Mouse (Mus musculus): ENCODE results near the gene Atp2b2. TPM values are rescaled to one million over a fixed set of nuclear protein-coding genes. Genes with fewer than 3 reads are reported as not detected.

Atp2b2 gene
- polyA plus RNA-seq, 1 experiment from 2014 or later, result 23.5 TPM

- no peak for DNase-seq
- Histone ChIP-seq H3K27me3 (ENCODE audit: control insufficient read depth, insufficient read depth, low read length) (no peaks in the 10 kb centered on the region), H3K9ac (replicated peaks; ENCODE audit: low read length) (no peak overlapping the region), H3K36me3 (ENCODE audit: control insufficient read depth, insufficient read depth, low read length) (no peaks in the 10 kb centered on the region), H3K9me3 (ENCODE audit: control insufficient read depth, low read length) (no peaks in the 10 kb centered on the region), H3K4me3 (replicated peaks; ENCODE audit: low read depth, low read length) (no peak overlapping the region), H3K4me2 (ENCODE audit: low read length) (no peak overlapping the region), H3K27ac (replicated peaks; ENCODE audit: low read depth, low read length) (no peak overlapping the region), H3K4me1 (ENCODE audit: control insufficient read depth, insufficient read depth, low read length) (no peaks in the 10 kb centered on the region)
- 80% methylated on average over 5 of the region's 5 CpGs for WGBS
- ATAC-seq (ENCODE audit: low FRiP score, low TSS enrichment), result no peak
These were observed 64.2 kb downstream of the Atp2b2 start for GRCm38 (mm10) chr6:113978091-113978650.

GRCm38 (mm10) chr6:113970900-113971299 lies 71.5 kb downstream of the Atp2b2 start:
- Histone ChIP-seq H3K27me3 (ENCODE audit: control insufficient read depth, insufficient read depth, low read length) (no peaks in the 10 kb centered on the region), H3K4me2 (ENCODE audit: low read length) (no peak overlapping the region)

DNA sequence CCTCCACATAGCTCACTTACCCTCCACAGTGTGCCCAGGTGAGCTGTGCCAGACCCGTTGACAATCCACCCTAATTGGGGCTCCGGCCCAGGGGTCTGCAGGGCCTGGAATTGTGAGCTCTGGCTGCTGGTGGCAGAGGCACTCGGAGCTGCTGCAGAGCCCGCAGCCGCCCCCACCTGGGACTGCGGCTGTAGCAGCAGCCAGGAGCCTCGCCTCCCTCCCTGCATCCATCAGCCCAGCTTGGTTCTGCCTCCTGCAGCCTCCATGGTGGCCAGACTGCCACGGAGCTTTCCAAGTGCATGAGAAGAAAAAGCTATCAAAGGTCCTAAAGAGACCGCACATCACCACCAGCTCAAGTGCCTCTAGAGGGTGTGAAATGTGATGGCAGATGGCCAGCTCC lies 71.9 kb downstream of the Atp2b2 start:
- WGBS, result 54% methylated on average over 9 of the region's 9 CpGs
- H3K36me3 ChIP-seq (ENCODE audit: control insufficient read depth, insufficient read depth, low read length), result no peaks in the 10 kb centered on the region

More at GRCm38 (mm10) chr6:113970900-113971299, 71.5 kb downstream of the Atp2b2 start:
- Histone ChIP-seq H3K9ac (replicated peaks; ENCODE audit: low read length) (no peak overlapping the region), H3K4me1 (ENCODE audit: control insufficient read depth, insufficient read depth, low read length) (peaks cover 4% of the 10 kb centered on the region; the same call in 1 of the 2 replicates), H3K36me3 (ENCODE audit: control insufficient read depth, insufficient read depth, low read length) (no peaks in the 10 kb centered on the region), H3K4me3 (replicated peaks; ENCODE audit: low read depth, low read length) (no peak overlapping the region), H3K9me3 (ENCODE audit: control insufficient read depth, low read length) (no peaks in the 10 kb centered on the region), H3K27ac (replicated peaks; ENCODE audit: low read depth, low read length) (no peak overlapping the region)
- WGBS, result 82% methylated on average over 2 of the region's 2 CpGs
- DNase-seq (no peak), ATAC-seq (ENCODE audit: low FRiP score, low TSS enrichment) (no peak)

DNA sequence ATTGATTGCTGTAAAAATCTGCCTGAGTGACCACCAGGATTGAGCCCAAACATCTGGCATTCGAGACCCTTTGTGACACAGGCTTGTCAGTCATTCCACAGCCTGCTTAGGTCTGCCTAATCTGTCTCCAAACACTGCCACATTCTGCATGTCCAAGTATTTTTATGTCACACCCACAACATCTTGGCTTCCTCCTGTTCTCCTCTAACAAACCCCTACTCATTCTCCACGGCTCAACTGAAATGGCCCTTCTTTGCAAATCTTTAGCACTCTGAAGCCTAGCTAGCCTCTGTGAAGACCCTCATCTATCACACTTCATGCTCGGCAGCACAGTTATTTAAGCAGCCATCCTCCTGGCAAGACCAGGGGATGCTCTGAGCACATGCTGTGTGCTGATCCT lies 72.7 kb downstream of the Atp2b2 start:
- ATAC-seq (ENCODE audit: low FRiP score, low TSS enrichment) (no peak), DNase-seq (no peak)
- Histone ChIP-seq H3K9me3 (ENCODE audit: control insufficient read depth, low read length) (no peaks in the 10 kb centered on the region), H3K27ac (replicated peaks; ENCODE audit: low read depth, low read length) (no peak overlapping the region), H3K4me1 (ENCODE audit: control insufficient read depth, insufficient read depth, low read length) (peaks cover 4% of the 10 kb centered on the region; the same call in 1 of the 2 replicates), H3K9ac (replicated peaks; ENCODE audit: low read length) (no peak overlapping the region), H3K4me3 (replicated peaks; ENCODE audit: low read depth, low read length) (no peak overlapping the region), H3K27me3 (ENCODE audit: control insufficient read depth, insufficient read depth, low read length) (no peaks in the 10 kb centered on the region), H3K36me3 (ENCODE audit: control insufficient read depth, insufficient read depth, low read length) (no peaks in the 10 kb centered on the region), H3K4me2 (ENCODE audit: low read length) (no peak overlapping the region)
- WGBS, result 29% methylated on average over 3 of the region's 3 CpGs

More for the DNA sequence above, 71.9 kb downstream of the Atp2b2 start:
- H3K9me3 ChIP-seq (ENCODE audit: control insufficient read depth, low read length), result no peaks in the 10 kb centered on the region
- no peaks in the 10 kb centered on the region for H3K27me3 ChIP-seq (ENCODE audit: control insufficient read depth, insufficient read depth, low read length)
- no peak for DNase-seq
- no peak overlapping the region for H3K9ac ChIP-seq (replicated peaks; ENCODE audit: low read length)
- H3K4me1 ChIP-seq (ENCODE audit: control insufficient read depth, insufficient read depth, low read length), result peaks cover 4% of the 10 kb centered on the region; the same call in 1 of the 2 replicates
- no peak overlapping the region for H3K27ac ChIP-seq (replicated peaks; ENCODE audit: low read depth, low read length)
- no peak overlapping the region for H3K4me2 ChIP-seq (ENCODE audit: low read length)
- H3K4me3 ChIP-seq (replicated peaks; ENCODE audit: low read depth, low read length), result no peak overlapping the region
- ATAC-seq (ENCODE audit: low FRiP score, low TSS enrichment), result no peak

- no peaks in the 10 kb centered on the region for H3K36me3 ChIP-seq (ENCODE audit: control insufficient read depth, insufficient read depth, low read length)
- no peak overlapping the region for H3K4me3 ChIP-seq (replicated peaks; ENCODE audit: low read depth, low read length)
- peak; percentile 26 for DNase-seq
- no peak overlapping the region for H3K9ac ChIP-seq (replicated peaks; ENCODE audit: low read length)
- peaks cover 9% of the 10 kb centered on the region for H3K4me1 ChIP-seq (ENCODE audit: control insufficient read depth, insufficient read depth, low read length)
- H3K27me3 ChIP-seq (ENCODE audit: control insufficient read depth, insufficient read depth, low read length), result no peaks in the 10 kb centered on the region
- no peak for ATAC-seq (ENCODE audit: low FRiP score, low TSS enrichment)
- H3K4me2 ChIP-seq (ENCODE audit: low read length), result no peak overlapping the region
- H3K9me3 ChIP-seq (ENCODE audit: control insufficient read depth, low read length), result no peaks in the 10 kb centered on the region
- WGBS, result 11% methylated on average over 3 of the region's 3 CpGs
- no peak overlapping the region for H3K27ac ChIP-seq (replicated peaks; ENCODE audit: low read depth, low read length)
These were observed 79.6 kb downstream of the Atp2b2 start for GRCm38 (mm10) chr6:113962811-113963210.

- no peak overlapping the region for H3K4me3 ChIP-seq (replicated peaks; ENCODE audit: low read depth, low read length)
- peaks cover 12% of the 10 kb centered on the region for H3K4me1 ChIP-seq (ENCODE audit: control insufficient read depth, insufficient read depth, low read length)
- no peaks in the 10 kb centered on the region for H3K36me3 ChIP-seq (ENCODE audit: control insufficient read depth, insufficient read depth, low read length)
- no peak overlapping the region for H3K9ac ChIP-seq (replicated peaks; ENCODE audit: low read length)
- no peak overlapping the region for H3K4me2 ChIP-seq (ENCODE audit: low read length)
- no peak overlapping the region for H3K27ac ChIP-seq (replicated peaks; ENCODE audit: low read depth, low read length)
- no peaks in the 10 kb centered on the region for H3K27me3 ChIP-seq (ENCODE audit: control insufficient read depth, insufficient read depth, low read length)
- no peak for DNase-seq
- ATAC-seq (ENCODE audit: low FRiP score, low TSS enrichment), result no peak
- H3K9me3 ChIP-seq (ENCODE audit: control insufficient read depth, low read length), result no peaks in the 10 kb centered on the region
- 81% methylated on average over 2 of the region's 2 CpGs for WGBS
These were observed 80.8 kb downstream of the Atp2b2 start for GRCm38 (mm10) chr6:113961658-113962057.

GRCm38 (mm10) chr6:113959336-113959735 lies 83.1 kb downstream of the Atp2b2 start:
- H3K9ac ChIP-seq (replicated peaks; ENCODE audit: low read length), result no peak overlapping the region
- H3K4me3 ChIP-seq (replicated peaks; ENCODE audit: low read depth, low read length), result no peak overlapping the region
- no peaks in the 10 kb centered on the region for H3K9me3 ChIP-seq (ENCODE audit: control insufficient read depth, low read length)
- no peak overlapping the region for H3K4me2 ChIP-seq (ENCODE audit: low read length)
- no peaks in the 10 kb centered on the region for H3K36me3 ChIP-seq (ENCODE audit: control insufficient read depth, insufficient read depth, low read length)
- H3K4me1 ChIP-seq (ENCODE audit: control insufficient read depth, insufficient read depth, low read length), result peaks cover 7% of the 10 kb centered on the region; the same call in 1 of the 2 replicates
- ATAC-seq (ENCODE audit: low FRiP score, low TSS enrichment) (no peak), DNase-seq (no peak)
- WGBS, result 71% methylated on average over 1 of the region's 1 CpGs
- no peaks in the 10 kb centered on the region for H3K27me3 ChIP-seq (ENCODE audit: control insufficient read depth, insufficient read depth, low read length)
- H3K27ac ChIP-seq (replicated peaks; ENCODE audit: low read depth, low read length), result no peak overlapping the region

- H3K27ac ChIP-seq (replicated peaks; ENCODE audit: low read depth, low read length), result no peak overlapping the region
- DNase-seq, result no peak
- H3K36me3 ChIP-seq (ENCODE audit: control insufficient read depth, insufficient read depth, low read length), result no peaks in the 10 kb centered on the region
- no peak overlapping the region for H3K4me2 ChIP-seq (ENCODE audit: low read length)
- no peak overlapping the region for H3K4me3 ChIP-seq (replicated peaks; ENCODE audit: low read depth, low read length)
- no peak overlapping the region for H3K9ac ChIP-seq (replicated peaks; ENCODE audit: low read length)
- no peaks in the 10 kb centered on the region for H3K9me3 ChIP-seq (ENCODE audit: control insufficient read depth, low read length)
- ATAC-seq (ENCODE audit: low FRiP score, low TSS enrichment), result no peak
- H3K4me1 ChIP-seq (ENCODE audit: control insufficient read depth, insufficient read depth, low read length), result peaks cover 7% of the 10 kb centered on the region; the same call in 1 of the 2 replicates
- H3K27me3 ChIP-seq (ENCODE audit: control insufficient read depth, insufficient read depth, low read length), result no peaks in the 10 kb centered on the region
- 60% methylated on average over 2 of the region's 2 CpGs for WGBS
These were observed 83.7 kb downstream of the Atp2b2 start for GRCm38 (mm10) chr6:113958714-113959113.

DNA sequence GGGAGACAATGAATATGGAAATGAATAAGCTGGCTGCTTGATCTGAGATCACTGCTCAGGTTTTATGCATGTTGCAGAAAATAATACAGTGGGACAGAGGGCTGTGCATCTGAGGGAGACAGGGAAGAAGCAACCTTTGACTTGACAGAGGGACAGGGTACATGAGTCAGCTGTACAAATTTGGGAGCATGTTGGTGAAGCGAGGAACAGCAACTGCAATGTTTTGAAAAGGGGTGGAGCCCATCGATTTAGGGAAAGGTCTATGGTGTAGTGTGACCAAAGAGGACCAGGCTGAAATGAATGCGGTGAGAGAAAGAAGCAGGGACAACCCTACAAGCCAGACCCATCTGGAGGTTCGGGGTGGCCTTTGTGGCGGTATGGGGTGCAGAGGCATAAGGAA lies 84.4 kb downstream of the Atp2b2 start:
- WGBS, result 84% methylated on average over 5 of the region's 5 CpGs
- Histone ChIP-seq H3K4me3 (replicated peaks; ENCODE audit: low read depth, low read length) (no peak overlapping the region), H3K4me1 (ENCODE audit: control insufficient read depth, insufficient read depth, low read length) (peaks cover 7% of the 10 kb centered on the region; the same call in 1 of the 2 replicates), H3K27ac (replicated peaks; ENCODE audit: low read depth, low read length) (no peak overlapping the region), H3K4me2 (ENCODE audit: low read length) (no peak overlapping the region), H3K27me3 (ENCODE audit: control insufficient read depth, insufficient read depth, low read length) (no peaks in the 10 kb centered on the region), H3K9ac (replicated peaks; ENCODE audit: low read length) (no peak overlapping the region), H3K36me3 (ENCODE audit: control insufficient read depth, insufficient read depth, low read length) (no peaks in the 10 kb centered on the region), H3K9me3 (ENCODE audit: control insufficient read depth, low read length) (no peaks in the 10 kb centered on the region)
- no peak for DNase-seq
- ATAC-seq (ENCODE audit: low FRiP score, low TSS enrichment), result no peak
